Mouse (Mus musculus): ENCODE results near the gene Gtf3a. TPM values are rescaled to one million over a fixed set of nuclear protein-coding genes. Genes with fewer than 3 reads are reported as not detected.
"Not testable (repeated sequence)": the region's sequence is repeated elsewhere in the genome, so short reads cannot be mapped to it uniquely, and the experiment has no call there.

Gtf3a gene
- polyA plus RNA-seq, 1 experiment from 2014 or later = 112 TPM

DNA sequence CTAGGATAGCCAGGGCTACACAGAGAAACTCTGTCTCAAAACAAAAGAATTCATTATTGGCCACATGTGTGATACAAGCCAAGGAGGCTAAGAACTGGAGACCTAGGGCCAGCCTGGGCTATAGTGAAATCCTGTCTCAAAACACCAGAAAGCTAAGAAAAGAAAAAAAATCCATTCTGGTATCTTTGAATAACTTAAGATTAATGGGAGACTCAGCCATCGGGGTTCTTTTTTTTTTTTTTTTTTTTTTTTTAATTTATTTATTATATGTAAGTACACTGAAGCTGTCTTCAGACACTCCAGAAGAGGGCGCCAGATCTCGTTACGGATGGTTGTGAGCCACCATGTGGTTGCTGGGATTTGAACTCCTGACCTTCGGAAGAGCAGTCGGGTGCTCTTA, 31.1 kb upstream of the Gtf3a start:
- H3K36me3 ChIP-seq; H3K27me3 ChIP-seq; ATAC-seq (ENCODE audit: low FRiP score, low read depth); H3K9ac ChIP-seq; H3K9me3 ChIP-seq; H3K4me3 ChIP-seq; H3K4me2 ChIP-seq; H3K27ac ChIP-seq (replicated peaks): not testable (repeated sequence)
- 94% methylated on average over 3 of the region's 6 CpGs for WGBS
- peaks cover 11% of the 10 kb centered on the region for H3K4me1 ChIP-seq (replicated peaks)

DNA sequence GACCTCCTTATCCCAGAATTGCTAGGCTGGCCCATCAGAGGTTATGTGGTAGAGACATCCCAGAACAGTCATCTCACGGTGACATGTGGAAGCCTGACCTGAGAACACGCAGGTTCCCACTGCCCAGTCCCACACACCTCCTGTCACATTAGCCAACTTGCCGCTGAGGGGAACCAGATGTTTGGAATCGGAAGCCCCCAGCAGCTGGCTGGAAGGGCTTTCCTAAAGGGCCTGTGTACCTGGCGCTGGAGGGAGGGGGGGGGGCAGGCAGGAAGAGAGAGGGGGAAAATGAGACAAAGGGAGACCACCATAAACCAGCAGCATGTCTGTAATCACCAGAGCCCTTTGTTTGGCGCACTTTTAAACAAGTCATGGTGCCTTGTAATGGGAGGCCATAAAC, 28.6 kb upstream of the Gtf3a start:
- H3K9ac ChIP-seq = no peak overlapping the region
- peak overlapping the region; percentile 32 for H3K4me3 ChIP-seq
- 22% methylated on average over 6 of the region's 6 CpGs for WGBS
- H3K27ac ChIP-seq (replicated peaks) = no peak overlapping the region
- H3K4me1 ChIP-seq (replicated peaks) = peaks cover 11% of the 10 kb centered on the region
- peak overlapping the region; percentile 66 for H3K4me2 ChIP-seq
- H3K36me3 ChIP-seq = no peaks in the 10 kb centered on the region
- no peaks in the 10 kb centered on the region for H3K27me3 ChIP-seq
- H3K9me3 ChIP-seq = no peaks in the 10 kb centered on the region
- 0 out of 2 replicates have a peak, but pooled peaks have one; percentile 45 for ATAC-seq (ENCODE audit: low FRiP score, low read depth)

DNA sequence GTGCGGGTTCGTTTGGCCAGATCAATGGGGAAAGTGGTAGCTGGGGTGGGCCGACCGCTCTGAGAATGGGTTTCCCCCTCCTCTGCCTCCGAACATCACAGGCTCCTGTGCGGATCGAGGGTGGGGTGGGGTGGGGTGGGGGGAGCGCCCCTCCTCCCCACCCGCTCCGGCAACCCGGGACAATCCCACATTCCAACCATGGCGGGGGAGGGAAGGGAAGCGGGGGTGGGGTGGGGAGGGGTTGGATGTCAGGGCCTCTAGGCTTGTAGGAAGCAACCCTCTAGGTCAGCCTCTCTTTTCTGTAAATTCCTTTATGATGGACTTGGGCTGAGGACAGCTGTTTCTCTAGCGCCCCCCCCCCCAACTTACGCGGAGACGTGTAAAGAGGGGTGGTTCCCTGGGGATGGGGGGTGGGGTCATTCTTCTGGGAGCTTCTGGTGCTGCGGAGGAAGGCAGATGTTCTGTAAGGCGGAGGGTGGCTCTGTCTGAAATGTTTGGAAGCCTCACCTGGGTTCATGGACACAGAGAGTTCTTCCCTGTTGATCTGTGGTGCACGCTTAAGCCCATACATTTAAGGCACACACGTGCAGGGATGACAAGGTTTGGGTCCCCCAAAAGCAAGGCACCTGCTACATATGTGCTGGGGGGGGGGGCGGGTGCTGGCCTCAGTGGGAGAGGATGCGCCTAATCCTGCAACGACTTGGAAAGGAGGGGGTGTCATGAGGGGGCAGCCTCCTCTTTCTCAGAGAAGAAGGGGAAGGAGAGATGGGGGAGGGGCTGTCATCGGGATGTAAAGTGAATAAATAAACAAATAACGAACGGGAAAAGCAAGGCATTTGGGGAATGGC, 27.9 kb upstream of the Gtf3a start:
- Histone ChIP-seq H3K9ac (peak overlapping the region; percentile 31; the same call in 1 of the 2 replicates), H3K27ac (replicated peaks) (no peak overlapping the region), H3K36me3 (no peaks in the 10 kb centered on the region), H3K27me3 (no peaks in the 10 kb centered on the region), H3K4me3 (peak overlapping the region; percentile 32), H3K4me2 (peak overlapping the region; percentile 66), H3K9me3 (no peaks in the 10 kb centered on the region), H3K4me1 (replicated peaks) (peaks cover 11% of the 10 kb centered on the region)
- WGBS = 6% methylated on average over 23 of the region's 27 CpGs
- ATAC-seq (ENCODE audit: low FRiP score, low read depth) = peak; percentile 56

DNA sequence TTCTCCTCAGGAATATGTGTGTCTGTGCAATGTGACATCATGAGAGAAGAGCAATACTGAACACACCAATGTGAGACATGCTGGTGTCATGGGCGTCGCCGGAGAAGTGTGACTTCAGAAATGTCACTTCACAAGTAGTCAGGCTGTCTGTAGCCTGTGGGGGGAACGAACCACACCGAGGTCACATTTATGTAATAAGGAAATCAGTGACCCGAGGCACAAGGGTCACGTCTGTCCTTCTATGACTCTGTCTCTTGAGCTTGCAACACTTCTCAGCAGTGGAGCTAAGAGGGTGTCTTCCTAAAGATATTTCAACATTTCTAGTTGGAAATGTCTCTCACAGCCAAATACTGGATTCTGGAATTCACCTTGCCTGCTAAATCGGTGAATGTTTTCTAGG, 27.2 kb upstream of the Gtf3a start:
- Histone ChIP-seq H3K4me2 (peak overlapping the region; percentile 66), H3K27me3 (no peaks in the 10 kb centered on the region), H3K9me3 (no peaks in the 10 kb centered on the region), H3K4me1 (replicated peaks) (peaks cover 11% of the 10 kb centered on the region), H3K9ac (no peak overlapping the region), H3K4me3 (no peak overlapping the region), H3K36me3 (no peaks in the 10 kb centered on the region), H3K27ac (replicated peaks) (no peak overlapping the region)
- ATAC-seq (ENCODE audit: low FRiP score, low read depth) = no peak
- WGBS = 39% methylated on average over 8 of the region's 8 CpGs

DNA sequence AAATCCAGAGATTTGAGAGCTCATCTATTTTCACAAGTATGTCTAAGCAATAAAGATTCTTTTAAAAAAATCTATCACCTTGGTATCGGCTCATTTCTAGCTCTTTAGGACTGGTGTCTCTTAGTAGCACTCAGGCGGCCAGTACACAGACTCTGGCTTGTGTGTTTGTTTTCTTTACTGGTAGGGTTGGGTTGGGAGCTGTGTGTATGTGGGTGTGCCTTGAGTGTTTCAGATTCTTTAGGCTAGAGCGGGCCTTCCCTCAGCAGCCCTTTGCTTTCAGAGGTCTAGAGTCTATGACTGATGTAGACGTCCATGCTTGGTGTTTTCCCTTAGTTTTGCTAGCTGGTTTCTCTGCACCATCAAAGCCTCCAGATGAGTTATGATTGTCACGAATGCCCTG, 24.9 kb upstream of the Gtf3a start:
- Histone ChIP-seq H3K4me1 (replicated peaks) (peaks cover 11% of the 10 kb centered on the region), H3K4me3 (no peak overlapping the region), H3K27me3 (no peaks in the 10 kb centered on the region), H3K27ac (replicated peaks) (no peak overlapping the region), H3K9me3 (no peaks in the 10 kb centered on the region), H3K4me2 (no peak overlapping the region), H3K9ac (no peak overlapping the region), H3K36me3 (no peaks in the 10 kb centered on the region)
- ATAC-seq (ENCODE audit: low FRiP score, low read depth) = no peak
- WGBS = 81% methylated on average over 5 of the region's 5 CpGs

DNA sequence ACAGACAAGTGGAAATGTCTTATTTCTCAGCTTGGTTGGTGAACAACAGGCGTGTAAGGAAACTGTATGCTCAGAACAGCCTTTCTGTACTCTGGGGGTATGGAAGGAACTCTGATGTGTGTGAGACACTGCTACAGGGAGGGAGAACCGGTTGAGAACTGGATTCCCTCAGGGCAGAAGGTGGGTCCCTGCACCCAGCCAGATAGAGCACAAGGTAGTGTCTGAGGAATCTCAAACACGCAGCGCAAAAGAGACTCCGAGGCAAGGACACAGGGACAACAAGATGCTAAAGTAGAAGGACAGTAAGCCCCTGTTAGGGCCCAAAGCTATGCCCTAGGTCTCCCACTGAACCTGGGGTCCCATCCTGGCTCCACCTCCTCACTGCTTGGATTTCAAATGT, 21.8 kb upstream of the Gtf3a start:
- Histone ChIP-seq H3K4me1 (replicated peaks) (no peaks in the 10 kb centered on the region), H3K9ac (no peak overlapping the region), H3K4me2 (no peak overlapping the region), H3K27ac (replicated peaks) (no peak overlapping the region), H3K36me3 (no peaks in the 10 kb centered on the region), H3K9me3 (no peaks in the 10 kb centered on the region), H3K4me3 (no peak overlapping the region), H3K27me3 (no peaks in the 10 kb centered on the region)
- WGBS = 87% methylated on average over 5 of the region's 5 CpGs
- no peak for ATAC-seq (ENCODE audit: low FRiP score, low read depth)

DNA sequence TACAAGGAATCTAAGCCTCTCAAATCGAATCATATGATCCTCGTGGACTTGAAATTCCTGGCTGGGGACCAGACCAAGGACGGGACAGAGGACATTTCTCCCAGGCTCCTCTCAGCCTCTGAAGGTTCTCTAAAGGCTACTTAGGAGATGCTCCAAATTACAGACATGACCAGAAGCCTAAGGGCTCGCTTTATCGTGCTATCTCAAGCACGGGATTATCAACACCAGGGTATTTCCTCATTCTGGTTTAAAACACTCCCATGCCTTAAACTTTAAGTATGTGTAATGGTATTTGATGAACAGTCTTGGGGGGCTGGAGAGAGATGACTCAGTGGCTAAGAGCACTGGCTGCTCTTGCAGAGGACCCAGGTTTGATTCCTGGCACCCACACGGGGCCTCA, 17.0 kb upstream of the Gtf3a start:
- no peak overlapping the region for H3K27ac ChIP-seq (replicated peaks)
- H3K36me3 ChIP-seq = no peaks in the 10 kb centered on the region
- no peaks in the 10 kb centered on the region for H3K4me1 ChIP-seq (replicated peaks)
- H3K4me3 ChIP-seq = no peak overlapping the region
- H3K4me2 ChIP-seq = no peak overlapping the region
- H3K9ac ChIP-seq = no peak overlapping the region
- ATAC-seq (ENCODE audit: low FRiP score, low read depth) = no peak
- no peaks in the 10 kb centered on the region for H3K27me3 ChIP-seq
- WGBS = 95% methylated on average over 7 of the region's 7 CpGs
- no peaks in the 10 kb centered on the region for H3K9me3 ChIP-seq

DNA sequence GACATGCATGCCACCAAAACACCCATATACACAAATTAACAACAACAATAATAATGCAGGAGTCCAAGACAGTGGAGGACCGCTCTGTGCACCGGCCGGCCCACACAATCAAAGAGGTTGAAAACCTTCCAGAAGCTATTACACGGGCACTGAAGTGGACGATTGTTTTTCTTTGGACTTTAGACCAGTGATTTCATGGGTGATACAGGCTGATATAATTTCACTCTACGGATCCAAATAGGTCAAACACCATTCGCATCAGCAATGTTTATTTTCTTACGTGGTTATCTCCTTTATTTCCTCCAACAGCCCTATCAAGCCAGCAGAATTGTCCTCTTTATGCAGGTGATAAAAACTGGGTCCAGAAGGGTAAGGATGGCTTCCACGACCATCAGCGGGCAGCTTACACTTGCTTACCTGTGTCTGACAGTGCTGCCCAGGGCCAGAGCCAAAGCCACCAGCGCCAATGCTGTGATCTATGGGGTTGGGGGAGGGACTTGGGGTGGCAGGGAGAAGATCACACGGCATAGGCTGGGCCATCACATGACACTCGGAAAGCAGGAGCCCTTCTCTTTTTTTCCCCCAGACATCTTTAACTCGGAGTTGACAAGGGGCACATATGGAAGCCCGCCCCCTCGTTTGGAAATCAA, 16.4 kb upstream of the Gtf3a start:
- Histone ChIP-seq H3K36me3 (no peaks in the 10 kb centered on the region), H3K9me3 (no peaks in the 10 kb centered on the region), H3K4me3 (no peak overlapping the region), H3K9ac (no peak overlapping the region), H3K27ac (replicated peaks) (no peak overlapping the region), H3K27me3 (no peaks in the 10 kb centered on the region), H3K4me2 (no peak overlapping the region), H3K4me1 (replicated peaks) (no peaks in the 10 kb centered on the region)
- 73% methylated on average over 16 of the region's 16 CpGs for WGBS
- no peak for ATAC-seq (ENCODE audit: low FRiP score, low read depth)

DNA sequence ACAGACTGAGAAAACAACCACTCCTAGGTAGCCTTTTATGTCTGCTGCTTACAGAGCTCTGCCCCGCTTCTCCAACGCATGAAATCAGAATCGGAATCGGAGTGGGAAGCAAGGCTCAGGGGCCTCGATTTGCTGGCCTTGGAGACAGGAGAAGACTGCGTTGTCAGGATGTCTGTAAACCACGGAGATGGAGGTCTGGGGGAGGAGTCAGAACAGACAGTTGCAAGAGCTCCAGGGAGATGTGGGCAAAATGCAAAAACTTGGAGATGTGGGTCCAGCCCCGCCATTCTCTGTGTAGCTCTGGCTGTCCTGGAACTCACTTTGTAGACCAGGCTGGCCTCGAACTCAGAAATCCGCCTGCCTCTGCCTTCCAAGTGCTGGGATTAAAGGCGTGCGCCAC, 15.0 kb upstream of the Gtf3a start:
- no peaks in the 10 kb centered on the region for H3K9me3 ChIP-seq
- H3K4me1 ChIP-seq (replicated peaks) = no peaks in the 10 kb centered on the region
- H3K27ac ChIP-seq (replicated peaks) = no peak overlapping the region
- H3K4me2 ChIP-seq = no peak overlapping the region
- no peak for ATAC-seq (ENCODE audit: low FRiP score, low read depth)
- H3K4me3 ChIP-seq = no peak overlapping the region
- WGBS = 85% methylated on average over 12 of the region's 12 CpGs
- H3K36me3 ChIP-seq = no peaks in the 10 kb centered on the region
- H3K27me3 ChIP-seq = no peaks in the 10 kb centered on the region
- H3K9ac ChIP-seq = no peak overlapping the region

DNA sequence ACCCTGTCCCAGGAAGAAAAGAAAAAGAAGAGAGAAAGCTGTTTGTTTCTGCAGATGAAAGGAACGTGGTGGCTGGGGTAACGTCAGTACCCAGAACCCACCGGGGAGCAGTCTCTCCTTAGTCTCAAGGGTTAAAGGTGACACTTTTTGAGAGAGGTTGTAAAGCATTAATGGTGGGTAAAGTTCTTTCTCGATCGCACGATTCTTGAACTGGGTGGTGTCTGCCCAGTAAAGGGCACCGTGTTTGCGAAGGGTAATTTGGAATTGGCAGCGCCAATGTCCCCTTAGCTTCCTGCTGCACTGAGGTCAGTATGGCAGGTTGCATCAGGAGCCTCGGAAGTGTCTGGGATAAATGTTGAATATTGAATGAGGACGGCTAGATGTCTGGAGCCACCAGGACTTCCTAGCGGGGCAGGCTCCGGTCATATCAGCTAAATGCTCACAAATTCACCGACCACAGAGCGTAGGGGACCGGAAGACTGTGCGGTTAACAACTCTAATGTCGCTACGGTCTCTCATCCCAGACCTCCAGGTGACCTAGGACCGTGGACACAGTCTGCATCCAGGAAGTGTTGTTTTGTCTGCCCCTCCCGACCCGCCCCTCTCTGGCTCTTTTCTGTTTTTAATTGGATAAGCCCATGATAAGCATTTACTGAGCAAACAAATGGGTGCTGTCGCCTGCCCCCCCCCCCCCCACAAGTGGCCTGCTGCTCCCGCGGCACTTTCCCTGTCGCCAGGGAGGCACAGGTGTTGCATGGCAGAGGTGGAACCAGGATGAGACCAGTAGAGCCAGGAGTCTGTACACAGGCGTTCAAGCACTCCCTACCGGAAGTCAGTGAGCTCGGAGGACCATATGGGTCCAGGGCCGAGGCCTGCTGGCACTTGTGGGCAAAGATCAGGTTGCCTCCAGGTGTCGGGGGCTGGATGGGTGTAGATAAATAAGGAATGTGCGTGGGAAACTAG, 10.6 kb upstream of the Gtf3a start:
- no peaks in the 10 kb centered on the region for H3K36me3 ChIP-seq
- H3K27ac ChIP-seq (replicated peaks) = no peak overlapping the region
- H3K4me2 ChIP-seq = no peak overlapping the region
- H3K27me3 ChIP-seq = no peaks in the 10 kb centered on the region
- no peak overlapping the region for H3K4me3 ChIP-seq
- no peak overlapping the region for H3K9ac ChIP-seq
- peaks cover 7% of the 10 kb centered on the region for H3K4me1 ChIP-seq (replicated peaks)
- no peaks in the 10 kb centered on the region for H3K9me3 ChIP-seq
- no peak for ATAC-seq (ENCODE audit: low FRiP score, low read depth)
- 87% methylated on average over 32 of the region's 32 CpGs for WGBS

DNA sequence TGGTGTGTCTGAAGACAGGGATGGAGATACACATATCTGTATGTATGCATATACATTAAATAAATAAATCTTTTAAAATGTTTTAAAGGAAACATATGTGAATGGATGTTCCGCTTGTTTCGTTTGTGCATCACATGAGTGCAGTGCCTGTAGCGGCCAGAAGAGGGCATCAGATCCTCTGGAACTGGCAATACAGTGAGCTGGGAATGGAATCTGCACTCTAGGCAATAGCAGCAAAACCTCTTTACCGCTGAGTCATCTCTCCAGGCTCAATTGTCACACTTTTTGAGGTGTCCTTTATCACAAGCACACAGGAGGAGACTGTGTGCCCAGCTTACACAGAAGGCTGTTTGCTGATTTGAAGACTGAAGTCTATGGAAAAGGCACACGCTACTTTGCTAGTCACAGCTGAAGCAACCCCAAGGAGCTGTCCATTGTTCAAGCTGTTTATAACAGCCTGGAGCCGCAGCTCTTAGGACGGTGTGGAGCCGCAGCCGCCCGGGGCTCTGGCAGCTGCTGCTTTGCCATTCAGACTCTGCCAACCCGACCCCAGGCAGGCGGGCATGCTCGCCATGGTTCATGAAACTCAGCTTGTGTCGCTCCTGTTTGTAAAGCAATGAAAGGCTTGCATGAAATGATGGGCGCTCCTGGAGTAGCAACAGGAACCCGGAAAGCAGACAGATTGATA, 9.2 kb upstream of the Gtf3a start:
- Histone ChIP-seq H3K36me3 (no peaks in the 10 kb centered on the region), H3K9me3 (no peaks in the 10 kb centered on the region), H3K4me3 (no peak overlapping the region), H3K4me1 (replicated peaks) (peaks cover 7% of the 10 kb centered on the region), H3K27ac (replicated peaks) (peak overlapping the region; percentile 13; the same call in 1 of the 2 replicates), H3K9ac (no peak overlapping the region), H3K4me2 (peak overlapping the region; percentile 7; the same call in 1 of the 2 replicates), H3K27me3 (no peaks in the 10 kb centered on the region)
- ATAC-seq (ENCODE audit: low FRiP score, low read depth) = peak; percentile 79
- WGBS = 54% methylated on average over 16 of the region's 16 CpGs
